Mouse (Mus musculus) neural tube, embryonic 13.5 days (tissue): ENCODE results near the gene Olfr588-ps1. TPM values are rescaled to one million over a fixed set of nuclear protein-coding genes. Genes with fewer than 3 reads are reported as not detected.
"Not testable (repeated sequence)": the region's sequence is repeated elsewhere in the genome, so short reads cannot be mapped to it uniquely, and the experiment has no call there.

Source experiments
- ATAC-seq: fragments of 200-750 bp; cut with Nextera tagmentation; 2 replicates; pipeline ENCODE4 v1.8.0; 2017; ENCODE audit warnings: low read depth, mild to moderate bottlenecking, moderate TSS enrichment, moderate library complexity
- H3K27ac ChIP-seq: fragments of 300-500 bp; sonication (generic); replicated peaks from 2 replicates; pipeline ENCODE4 v1.5.1; 2015; ENCODE audit warnings: moderate library complexity, mild to moderate bottlenecking, inconsistent platforms
- H3K27me3 ChIP-seq: fragments of 300-500 bp; sonication (generic); 2 replicates; pipeline ENCODE4 v1.6.1; 2015; ENCODE audit warnings: mild to moderate bottlenecking, inconsistent platforms
- H3K36me3 ChIP-seq: fragments of 300-500 bp; sonication (generic); 2 replicates; pipeline ENCODE4 v1.6.1; 2015; ENCODE audit warnings: mild to moderate bottlenecking, inconsistent platforms
- H3K4me1 ChIP-seq: fragments of 300-500 bp; sonication (generic); replicated peaks from 2 replicates; pipeline ENCODE4 v1.6.1; 2015; ENCODE audit warnings: inconsistent platforms
- H3K4me2 ChIP-seq: fragments of 300-500 bp; sonication (generic); 2 replicates; pipeline ENCODE4 v1.6.1; 2015; ENCODE audit warnings: inconsistent platforms, mild to moderate bottlenecking, moderate library complexity
- H3K4me3 ChIP-seq: fragments of 300-500 bp; sonication (generic); 2 replicates; pipeline ENCODE4 v1.5.1; 2015; ENCODE audit warnings: mild to moderate bottlenecking, inconsistent platforms
- H3K9ac ChIP-seq: fragments of 300-500 bp; sonication (generic); 2 replicates; pipeline ENCODE4 v1.6.1; 2015; ENCODE audit warnings: moderate library complexity, mild to moderate bottlenecking, inconsistent platforms
- H3K9me3 ChIP-seq: fragments of 300-500 bp; sonication (generic); 2 replicates; pipeline ENCODE4 v1.6.1; 2016; ENCODE audit warnings: inconsistent platforms
- WGBS: fragments of 180-500 bp; shearing (Covaris S2); methylation state at CpG from one replicate; pipeline ENCODE4 v1.1.7; 2015; 5-methylcytosine and 5-hydroxymethylcytosine counted together
- polyA plus RNA-seq: library from polyadenylated mRNA; unstranded; fragments of >200 nt; fragmentation: Nextera tagmentation; extraction: Ambion mirVana; gene quantifications from 2 replicates; pipeline ENCODE4 v1.2.1, GENCODE M21; 2015

Gene Olfr588-ps1
- polyA plus RNA-seq, result not detected in 2 replicates

GRCm38 (mm10) chr7:103140579-103140978, at the start of gene Olfr588-ps1:
Gene Olfr588-ps1, plus strand, starts transcription at chr7:103140879.
- H3K9ac ChIP-seq, result no peak within 1 kb of the TSS
- no peak within 1 kb of the TSS for H3K4me3 ChIP-seq
- 78% methylated on average over 1 of the region's 1 CpGs for WGBS
- no peaks in the 10 kb centered on the region for H3K27me3 ChIP-seq
- ATAC-seq, result no peak
- no peak within 1 kb of the TSS for H3K27ac ChIP-seq
- H3K36me3 ChIP-seq, result no peaks in the 10 kb centered on the region
- H3K9me3 ChIP-seq, result no peaks in the 10 kb centered on the region
- no peak within 1 kb of the TSS for H3K4me2 ChIP-seq
- no peaks in the 10 kb centered on the region for H3K4me1 ChIP-seq

- H3K36me3 ChIP-seq, result no peaks in the 10 kb centered on the region
- H3K27me3 ChIP-seq, result no peaks in the 10 kb centered on the region
- H3K4me3 ChIP-seq, result no peak within 1 kb of the TSS
- H3K4me1 ChIP-seq, result no peaks in the 10 kb centered on the region
- no peak within 1 kb of the TSS for H3K4me2 ChIP-seq
- WGBS, result 90% methylated on average over 1 of the region's 1 CpGs
- no peak within 1 kb of the TSS for H3K27ac ChIP-seq
- no peak for ATAC-seq
- no peak within 1 kb of the TSS for H3K9ac ChIP-seq
- H3K9me3 ChIP-seq, result no peaks in the 10 kb centered on the region; the same call in 1 of the 2 replicates
Observed at GRCm38 (mm10) chr7:103097420-103097819, 43.3 kb upstream of the Olfr588-ps1 start, which contains the start of gene Olfr585. Gene Olfr585, plus strand, starts transcription at chr7:103097720.

DNA sequence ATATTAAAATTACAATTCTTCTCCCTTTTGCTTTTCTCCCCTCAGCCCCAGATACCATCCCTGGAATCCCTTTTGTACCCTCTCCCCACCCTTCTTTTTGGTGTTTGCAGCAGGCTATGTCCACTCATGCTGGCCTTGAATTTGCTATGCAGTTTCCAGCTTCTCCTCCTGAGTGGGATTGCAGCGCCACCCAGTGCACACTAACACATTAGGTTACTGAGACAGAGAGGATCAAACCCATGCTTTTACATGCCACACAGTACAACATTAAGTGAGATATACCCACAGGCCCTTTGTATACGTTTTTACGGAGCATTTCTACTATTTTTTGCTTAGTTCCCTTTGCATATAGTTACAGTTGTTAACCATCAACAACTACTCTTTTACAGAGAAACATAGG, 21.3 kb upstream of the Olfr588-ps1 start:
- no peak overlapping the region for H3K4me2 ChIP-seq
- H3K27me3 ChIP-seq, result no peaks in the 10 kb centered on the region
- no peak overlapping the region for H3K9ac ChIP-seq
- H3K4me3 ChIP-seq, result no peak overlapping the region
- no peak for ATAC-seq
- H3K36me3 ChIP-seq, result no peaks in the 10 kb centered on the region
- no peaks in the 10 kb centered on the region for H3K4me1 ChIP-seq
- 46% methylated on average over 3 of the region's 3 CpGs for WGBS
- H3K9me3 ChIP-seq, result no peaks in the 10 kb centered on the region
- H3K27ac ChIP-seq, result no peak overlapping the region

GRCm38 (mm10) chr7:103125538-103125937, 15.1 kb upstream of the Olfr588-ps1 start, which contains the start of gene Olfr586:
Gene Olfr586, minus strand, starts transcription at chr7:103125638.
- no peak within 1 kb of the TSS for H3K4me2 ChIP-seq
- WGBS, result 94% methylated on average over 3 of the region's 3 CpGs
- H3K27me3 ChIP-seq, result no peaks in the 10 kb centered on the region
- H3K9me3 ChIP-seq, result no peaks in the 10 kb centered on the region
- no peak within 1 kb of the TSS for H3K4me3 ChIP-seq
- H3K9ac ChIP-seq, result no peak within 1 kb of the TSS
- H3K27ac ChIP-seq, result no peak within 1 kb of the TSS
- H3K36me3 ChIP-seq, result no peaks in the 10 kb centered on the region
- ATAC-seq, result no peak
- no peaks in the 10 kb centered on the region for H3K4me1 ChIP-seq

DNA sequence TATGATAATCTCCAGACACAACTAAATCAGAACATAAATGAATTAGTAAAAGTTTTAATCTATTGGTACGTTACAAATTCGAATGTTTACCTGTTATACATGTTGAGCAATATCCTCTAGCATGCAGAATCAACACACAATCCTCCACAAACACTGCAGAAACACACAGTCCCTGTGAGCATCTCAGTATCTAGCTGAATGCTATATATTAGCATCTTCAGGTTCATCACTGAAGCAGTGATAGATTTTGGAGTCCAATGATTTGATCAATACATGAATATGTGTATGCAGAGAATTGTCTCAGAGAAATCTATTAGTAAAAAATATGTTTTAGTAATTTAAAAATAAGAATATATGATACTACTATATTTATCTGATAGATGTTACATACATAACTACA, 15.6 kb downstream of the Olfr588-ps1 start, which contains the start of gene Olfr589:
Olfr589 (minus strand) TSS at position 101 of the 400 bp plus-strand sequence.
- H3K4me3 ChIP-seq, result no peak within 1 kb of the TSS
- no peak within 1 kb of the TSS for H3K9ac ChIP-seq
- H3K4me1 ChIP-seq, result no peaks in the 10 kb centered on the region
- H3K27me3 ChIP-seq, result no peaks in the 10 kb centered on the region
- 75% methylated on average over 2 of the region's 2 CpGs for WGBS
- H3K27ac ChIP-seq, result no peak within 1 kb of the TSS
- no peaks in the 10 kb centered on the region for H3K9me3 ChIP-seq
- H3K36me3 ChIP-seq, result no peaks in the 10 kb centered on the region
- ATAC-seq, result no peak
- H3K4me2 ChIP-seq, result no peak within 1 kb of the TSS

GRCm38 (mm10) chr7:103169697-103170096, 29.0 kb downstream of the Olfr588-ps1 start:
- no peak for ATAC-seq
- 81% methylated on average over 5 of the region's 5 CpGs for WGBS
- Histone ChIP-seq H3K27me3 (no peaks in the 10 kb centered on the region), H3K36me3 (no peaks in the 10 kb centered on the region), H3K9ac (no peak overlapping the region), H3K27ac (no peak overlapping the region), H3K4me1 (no peaks in the 10 kb centered on the region), H3K9me3 (no peaks in the 10 kb centered on the region), H3K4me3 (no peak overlapping the region), H3K4me2 (no peak overlapping the region)

DNA sequence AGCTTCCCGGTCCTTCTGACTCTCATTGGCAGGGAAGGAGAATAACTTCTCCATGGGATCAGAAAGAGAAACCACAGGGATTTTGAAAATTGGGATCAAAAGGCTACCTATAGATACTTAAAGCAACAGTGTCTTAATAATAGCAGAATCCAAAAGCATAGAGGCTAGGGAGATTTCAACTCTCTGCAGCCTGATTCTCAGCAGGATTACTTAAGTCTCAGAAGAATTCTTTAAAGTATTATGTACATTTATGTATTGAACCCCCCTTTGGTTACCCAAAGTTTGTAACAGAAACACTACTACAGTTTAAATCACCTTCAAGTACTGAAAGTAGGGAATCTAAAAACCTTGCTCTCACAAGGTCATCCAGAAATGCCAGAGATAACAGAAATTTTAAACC, 37.6 kb downstream of the Olfr588-ps1 start, which contains the start of gene Olfr591:
Olfr591 (minus strand) TSS at position 101 of the 400 bp plus-strand sequence.
- no peaks in the 10 kb centered on the region for H3K36me3 ChIP-seq
- WGBS, result 68% methylated on average over 1 of the region's 1 CpGs
- no peaks in the 10 kb centered on the region for H3K4me1 ChIP-seq
- no peak within 1 kb of the TSS for H3K4me3 ChIP-seq
- ATAC-seq, result no peak
- H3K9ac ChIP-seq, result no peak within 1 kb of the TSS
- H3K27me3 ChIP-seq, result no peaks in the 10 kb centered on the region
- peaks cover 10% of the 10 kb centered on the region; the same call in 1 of the 2 replicates for H3K9me3 ChIP-seq
- H3K27ac ChIP-seq, result no peak within 1 kb of the TSS
- no peak within 1 kb of the TSS for H3K4me2 ChIP-seq

GRCm38 (mm10) chr7:103184503-103184902, 43.8 kb downstream of the Olfr588-ps1 start, which contains the start of gene Olfr592:
Gene Olfr592, plus strand, starts transcription at chr7:103184803.
- not testable (repeated sequence) for H3K4me3 ChIP-seq, H3K9ac ChIP-seq, ATAC-seq, H3K4me1 ChIP-seq, H3K36me3 ChIP-seq, H3K27ac ChIP-seq, H3K4me2 ChIP-seq, H3K27me3 ChIP-seq
- WGBS, result 83% methylated on average over 1 of the region's 1 CpGs
- H3K9me3 ChIP-seq, result peaks cover 10% of the 10 kb centered on the region; the same call in 1 of the 2 replicates

Other genes starting within 250 kb of the Olfr588-ps1 start
- gene Olfr569, start 250.0 kb upstream of the Olfr588-ps1 start, polyA plus RNA-seq, result not detected in 2 replicates
- gene Olfr570, start 246.3 kb upstream of the Olfr588-ps1 start, polyA plus RNA-seq, result not detected in 2 replicates
- 0.04 TPM in 1 of 2 replicates, not detected in the other for gene Olfr571, start 223.3 kb upstream of the Olfr588-ps1 start, polyA plus RNA-seq
- gene Olfr572, start 216.5 kb upstream of the Olfr588-ps1 start, polyA plus RNA-seq, result not detected in 2 replicates
- gene Olfr573-ps1, start 198.3 kb upstream of the Olfr588-ps1 start, polyA plus RNA-seq, result not detected in 2 replicates
- gene Olfr574, start 192.4 kb upstream of the Olfr588-ps1 start, polyA plus RNA-seq, result not detected in 2 replicates
- gene Olfr575, start 182.1 kb upstream of the Olfr588-ps1 start, polyA plus RNA-seq, result not detected in 2 replicates
- not detected in 2 replicates for gene Olfr576, start 178.2 kb upstream of the Olfr588-ps1 start, polyA plus RNA-seq
- gene Olfr577, start 164.9 kb upstream of the Olfr588-ps1 start, polyA plus RNA-seq, result not detected in 2 replicates
- not detected in 2 replicates for gene Olfr578, start 151.6 kb upstream of the Olfr588-ps1 start, polyA plus RNA-seq
- not detected in 2 replicates for gene Olfr582, start 102.9 kb upstream of the Olfr588-ps1 start, polyA plus RNA-seq
- not detected in 2 replicates for gene Olfr583, start 89.6 kb upstream of the Olfr588-ps1 start, polyA plus RNA-seq
- not detected in 2 replicates for gene Olfr584, start 59.0 kb upstream of the Olfr588-ps1 start, polyA plus RNA-seq
- gene Olfr585, start 43.2 kb upstream of the Olfr588-ps1 start, polyA plus RNA-seq, result not detected in 2 replicates
- not detected in 2 replicates for gene Olfr586, start 15.2 kb upstream of the Olfr588-ps1 start, polyA plus RNA-seq
- not detected in 2 replicates for gene Olfr589, start 15.5 kb downstream of the Olfr588-ps1 start, polyA plus RNA-seq
- not detected in 2 replicates for gene Olfr591, start 37.5 kb downstream of the Olfr588-ps1 start, polyA plus RNA-seq
- not detected in 2 replicates for gene Olfr592, start 43.9 kb downstream of the Olfr588-ps1 start, polyA plus RNA-seq
- not detected in 2 replicates for gene Olfr593, start 71.0 kb downstream of the Olfr588-ps1 start, polyA plus RNA-seq
- not detected in 2 replicates for gene Olfr594, start 76.1 kb downstream of the Olfr588-ps1 start, polyA plus RNA-seq
- not detected in 2 replicates for gene Usp17ld, start 111.6 kb downstream of the Olfr588-ps1 start, polyA plus RNA-seq
- not detected in 2 replicates for gene Olfr596, start 164.8 kb downstream of the Olfr588-ps1 start, polyA plus RNA-seq
- gene Olfr597, start 175.4 kb downstream of the Olfr588-ps1 start, polyA plus RNA-seq, result not detected in 2 replicates
- gene Olfr598, start 182.7 kb downstream of the Olfr588-ps1 start, polyA plus RNA-seq, result not detected in 2 replicates
- not detected in 2 replicates for gene Olfr599, start 195.0 kb downstream of the Olfr588-ps1 start, polyA plus RNA-seq
- not detected in 2 replicates for gene Olfr600, start 208.8 kb downstream of the Olfr588-ps1 start, polyA plus RNA-seq
- gene Olfr601, start 221.8 kb downstream of the Olfr588-ps1 start, polyA plus RNA-seq, result not detected in 2 replicates
- not detected in 2 replicates for gene Olfr603, start 245.3 kb downstream of the Olfr588-ps1 start, polyA plus RNA-seq